Mouse (Mus musculus): ENCODE data around the gene Lrp10. TPM values are rescaled to one million over a fixed set of nuclear protein-coding genes. Genes with fewer than 3 reads are reported as not detected.

The Lrp10 gene
- polyA plus RNA-seq, 1 experiment from 2014 or later, result 39.6 TPM

GRCm38 (mm10) chr14:54496706-54497105 is 32.8 kb downstream of the Lrp10 start:
- no peak for ATAC-seq (ENCODE audit: insufficient read depth, low FRiP score)
- Histone ChIP-seq H3K27ac (ENCODE audit: low read length) (no peak overlapping the region), H3K4me2 (ENCODE audit: low read depth, low read length) (no peak overlapping the region)

GRCm38 (mm10) chr14:54499330-54499729 is 35.4 kb downstream of the Lrp10 start:
- Histone ChIP-seq H3K27me3 (ENCODE audit: control insufficient read depth, insufficient read depth, low read length) (no peaks in the 10 kb centered on the region), H3K27ac (ENCODE audit: low read length) (no peak overlapping the region), H3K4me2 (ENCODE audit: low read depth, low read length) (no peak overlapping the region), H3K9ac (ENCODE audit: low read length) (no peak overlapping the region), H3K4me1 (ENCODE audit: control insufficient read depth, insufficient read depth, low read length) (no peaks in the 10 kb centered on the region), H3K36me3 (ENCODE audit: control insufficient read depth, insufficient read depth, low read length) (no peaks in the 10 kb centered on the region), H3K9me3 (replicated peaks; ENCODE audit: control insufficient read depth, low read length) (no peaks in the 10 kb centered on the region), H3K4me3 (replicated peaks; ENCODE audit: low read length) (no peak overlapping the region)
- ATAC-seq (ENCODE audit: insufficient read depth, low FRiP score), result no peak
- 57% methylated on average over 2 of the region's 2 CpGs for whole genome bisulfite sequencing

More at GRCm38 (mm10) chr14:54496706-54497105, 32.8 kb downstream of the Lrp10 start:
- no peaks in the 10 kb centered on the region for H3K36me3 ChIP-seq (ENCODE audit: control insufficient read depth, insufficient read depth, low read length)
- H3K4me3 ChIP-seq (replicated peaks; ENCODE audit: low read length), result no peak overlapping the region
- H3K27me3 ChIP-seq (ENCODE audit: control insufficient read depth, insufficient read depth, low read length), result no peaks in the 10 kb centered on the region
- H3K9ac ChIP-seq (ENCODE audit: low read length), result no peak overlapping the region
- WGBS, result 83% methylated on average over 14 of the region's 14 CpGs
- H3K4me1 ChIP-seq (ENCODE audit: control insufficient read depth, insufficient read depth, low read length), result no peaks in the 10 kb centered on the region
- no peaks in the 10 kb centered on the region for H3K9me3 ChIP-seq (replicated peaks; ENCODE audit: control insufficient read depth, low read length)

GRCm38 (mm10) chr14:54501365-54501764 is 37.4 kb downstream of the Lrp10 start:
- ATAC-seq (ENCODE audit: insufficient read depth, low FRiP score), result no peak
- Histone ChIP-seq H3K27ac (ENCODE audit: low read length) (no peak overlapping the region), H3K9ac (ENCODE audit: low read length) (no peak overlapping the region), H3K4me1 (ENCODE audit: control insufficient read depth, insufficient read depth, low read length) (no peaks in the 10 kb centered on the region), H3K36me3 (ENCODE audit: control insufficient read depth, insufficient read depth, low read length) (no peaks in the 10 kb centered on the region), H3K9me3 (replicated peaks; ENCODE audit: control insufficient read depth, low read length) (no peaks in the 10 kb centered on the region), H3K4me2 (ENCODE audit: low read depth, low read length) (no peak overlapping the region), H3K27me3 (ENCODE audit: control insufficient read depth, insufficient read depth, low read length) (no peaks in the 10 kb centered on the region), H3K4me3 (replicated peaks; ENCODE audit: low read length) (no peak overlapping the region)
- 55% methylated on average over 2 of the region's 2 CpGs for WGBS

DNA sequence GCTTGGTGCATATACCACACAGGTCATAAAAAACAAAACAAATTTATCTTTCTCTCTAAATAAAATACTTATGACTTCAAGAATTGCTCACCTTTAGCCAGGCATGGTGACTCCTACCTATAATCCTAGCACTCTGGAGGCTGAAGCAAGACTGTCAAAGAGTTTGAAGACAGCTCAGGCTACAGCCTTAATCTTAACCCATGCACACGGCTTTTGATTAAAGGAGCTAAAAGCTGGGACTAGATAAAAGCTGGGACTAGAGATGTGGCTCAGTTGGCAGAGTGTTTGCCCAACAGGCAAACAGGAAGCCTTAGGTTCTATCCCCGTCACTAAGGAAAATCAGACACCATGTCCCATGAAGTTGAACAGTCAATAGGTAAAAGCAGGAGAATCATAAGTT is 39.2 kb downstream of the Lrp10 start:
- Histone ChIP-seq H3K27me3 (ENCODE audit: control insufficient read depth, insufficient read depth, low read length) (no peaks in the 10 kb centered on the region), H3K4me1 (ENCODE audit: control insufficient read depth, insufficient read depth, low read length) (no peaks in the 10 kb centered on the region), H3K4me2 (ENCODE audit: low read depth, low read length) (no peak overlapping the region), H3K4me3 (replicated peaks; ENCODE audit: low read length) (no peak overlapping the region), H3K27ac (ENCODE audit: low read length) (no peak overlapping the region), H3K9ac (ENCODE audit: low read length) (no peak overlapping the region), H3K9me3 (replicated peaks; ENCODE audit: control insufficient read depth, low read length) (no peaks in the 10 kb centered on the region), H3K36me3 (ENCODE audit: control insufficient read depth, insufficient read depth, low read length) (peaks cover 5% of the 10 kb centered on the region; the same call in 1 of the 2 replicates)
- ATAC-seq (ENCODE audit: insufficient read depth, low FRiP score), result no peak
- WGBS, result 75% methylated on average over 2 of the region's 2 CpGs

- Histone ChIP-seq H3K4me3 (replicated peaks; ENCODE audit: low read length) (no peak overlapping the region), H3K9me3 (replicated peaks; ENCODE audit: control insufficient read depth, low read length) (no peaks in the 10 kb centered on the region; the same call in 1 of the 2 replicates), H3K27me3 (ENCODE audit: control insufficient read depth, insufficient read depth, low read length) (no peaks in the 10 kb centered on the region), H3K36me3 (ENCODE audit: control insufficient read depth, insufficient read depth, low read length) (peaks cover 61% of the 10 kb centered on the region), H3K4me1 (ENCODE audit: control insufficient read depth, insufficient read depth, low read length) (no peaks in the 10 kb centered on the region), H3K9ac (ENCODE audit: low read length) (no peak overlapping the region), H3K27ac (ENCODE audit: low read length) (no peak overlapping the region), H3K4me2 (ENCODE audit: low read depth, low read length) (no peak overlapping the region)
- no peak for ATAC-seq (ENCODE audit: insufficient read depth, low FRiP score)
- 88% methylated on average over 9 of the region's 9 CpGs for WGBS
Observed at GRCm38 (mm10) chr14:54509774-54510173, 45.8 kb downstream of the Lrp10 start.

- Histone ChIP-seq H3K4me3 (replicated peaks; ENCODE audit: low read length) (peak overlapping the region; percentile 86), H3K4me2 (ENCODE audit: low read depth, low read length) (peak overlapping the region; percentile 88), H3K27me3 (ENCODE audit: control insufficient read depth, insufficient read depth, low read length) (no peaks in the 10 kb centered on the region), H3K9ac (ENCODE audit: low read length) (peak overlapping the region; percentile 88), H3K9me3 (replicated peaks; ENCODE audit: control insufficient read depth, low read length) (no peaks in the 10 kb centered on the region; the same call in 1 of the 2 replicates), H3K27ac (ENCODE audit: low read length) (peak overlapping the region; percentile 76), H3K36me3 (ENCODE audit: control insufficient read depth, insufficient read depth, low read length) (peaks cover 28% of the 10 kb centered on the region), H3K4me1 (ENCODE audit: control insufficient read depth, insufficient read depth, low read length) (peaks cover 14% of the 10 kb centered on the region)
- no peak; the same call in 1 of the 2 replicates for ATAC-seq (ENCODE audit: insufficient read depth, low FRiP score)
- WGBS, result 2% methylated on average over 17 of the region's 17 CpGs
Observed at GRCm38 (mm10) chr14:54516710-54517310, 52.9 kb downstream of the Lrp10 start.

Other genes starting within 250 kb of the Lrp10 start
- 391 and 448 TPM in 2 replicates for gene Dad1, start 210.0 kb upstream of the Lrp10 start, polyA plus RNA-seq (2015; fragmentation: Nextera tagmentation; extraction: Ambion mirVana)
- 51.7 and 57.0 TPM in 2 replicates for gene Abhd4, start 209.9 kb upstream of the Lrp10 start, polyA plus RNA-seq (2015; fragmentation: Nextera tagmentation; extraction: Ambion mirVana)
- not detected in 2 replicates for gene Olfr49, start 179.2 kb upstream of the Lrp10 start, polyA plus RNA-seq (2015; fragmentation: Nextera tagmentation; extraction: Ambion mirVana)
- 33.7 and 35.6 TPM in 2 replicates for gene Oxa1l, start 103.3 kb upstream of the Lrp10 start, polyA plus RNA-seq (2015; fragmentation: Nextera tagmentation; extraction: Ambion mirVana)
- gene Slc7a7, start 46.4 kb upstream of the Lrp10 start, polyA plus RNA-seq (2015; fragmentation: Nextera tagmentation; extraction: Ambion mirVana), result 19.0 and 23.0 TPM in 2 replicates
- gene Mrpl52, start 37.2 kb upstream of the Lrp10 start, polyA plus RNA-seq (2015; fragmentation: Nextera tagmentation; extraction: Ambion mirVana), result 206 and 264 TPM in 2 replicates
- 120 and 126 TPM in 2 replicates for gene Mmp14, start 32.5 kb upstream of the Lrp10 start, polyA plus RNA-seq (2015; fragmentation: Nextera tagmentation; extraction: Ambion mirVana)
- gene Rem2, start 12.0 kb downstream of the Lrp10 start, polyA plus RNA-seq (2015; fragmentation: Nextera tagmentation; extraction: Ambion mirVana), result 1.5 TPM in 2 replicates
- gene Prmt5, start 53.4 kb downstream of the Lrp10 start, polyA plus RNA-seq (2015; fragmentation: Nextera tagmentation; extraction: Ambion mirVana), result 66.5 and 71.1 TPM in 2 replicates
- gene Haus4, start 90.5 kb downstream of the Lrp10 start, polyA plus RNA-seq (2015; fragmentation: Nextera tagmentation; extraction: Ambion mirVana), result 39.0 and 44.4 TPM in 2 replicates
- 19.5 and 20.6 TPM in 2 replicates for gene Ajuba, start 113.4 kb downstream of the Lrp10 start, polyA plus RNA-seq (2015; fragmentation: Nextera tagmentation; extraction: Ambion mirVana)
- 8.2 and 9.0 TPM in 2 replicates for gene 4931414P19Rik, start 141.9 kb downstream of the Lrp10 start, polyA plus RNA-seq (2015; fragmentation: Nextera tagmentation; extraction: Ambion mirVana)
- 346 and 368 TPM in 2 replicates for gene Psmb5, start 153.9 kb downstream of the Lrp10 start, polyA plus RNA-seq (2015; fragmentation: Nextera tagmentation; extraction: Ambion mirVana)
- gene Psmb11, start 157.3 kb downstream of the Lrp10 start, polyA plus RNA-seq (2015; fragmentation: Nextera tagmentation; extraction: Ambion mirVana), result not detected in 2 replicates
- gene Gm17606, start 176.8 kb downstream of the Lrp10 start, polyA plus RNA-seq (2015; fragmentation: Nextera tagmentation; extraction: Ambion mirVana), result not detected in 2 replicates
- gene Cdh24, start 177.2 kb downstream of the Lrp10 start, polyA plus RNA-seq (2015; fragmentation: Nextera tagmentation; extraction: Ambion mirVana), result 1.6 and 2.2 TPM in 2 replicates
- gene 1700123O20Rik, start 222.1 kb downstream of the Lrp10 start, polyA plus RNA-seq (2015; fragmentation: Nextera tagmentation; extraction: Ambion mirVana), result 68.3 and 76.6 TPM in 2 replicates
- gene Acin1, start 222.8 kb downstream of the Lrp10 start, polyA plus RNA-seq (2015; fragmentation: Nextera tagmentation; extraction: Ambion mirVana), result 89.1 and 101 TPM in 2 replicates
- gene Gm29776, start 234.7 kb downstream of the Lrp10 start, polyA plus RNA-seq (2015; fragmentation: Nextera tagmentation; extraction: Ambion mirVana), result 0.15 and 0.19 TPM in 2 replicates
- 0.88 and 1.2 TPM in 2 replicates for gene Cebpe, start 248.0 kb downstream of the Lrp10 start, polyA plus RNA-seq (2015; fragmentation: Nextera tagmentation; extraction: Ambion mirVana)

Measured in stomach, embryonic 16.5 days (tissue).